Mouse (Mus musculus): ENCODE data around the gene Amelx.

Gene Amelx

DNA sequence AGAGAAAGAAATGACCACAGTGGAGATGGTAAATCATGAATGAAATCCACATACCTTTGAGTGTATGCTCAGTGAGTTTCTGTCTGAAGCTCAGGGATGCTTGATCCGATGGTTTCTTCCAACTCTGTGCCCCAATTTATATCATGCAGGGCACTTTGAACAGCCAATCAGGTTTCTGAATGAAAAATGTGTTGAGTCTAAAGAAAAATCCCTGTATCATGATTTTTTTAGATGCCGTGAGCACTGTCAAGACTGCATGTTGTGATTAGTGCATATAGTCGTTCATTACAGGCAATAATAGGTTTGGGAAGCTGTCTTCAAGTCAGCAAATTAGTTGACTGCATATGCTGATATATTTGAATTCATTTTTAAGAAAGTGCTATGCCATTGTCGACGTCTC, at the start of gene Amelx:
Amelx (minus strand) TSS at position 101 of the 400 bp plus-strand sequence.
- no peak for DNase-seq

DNA sequence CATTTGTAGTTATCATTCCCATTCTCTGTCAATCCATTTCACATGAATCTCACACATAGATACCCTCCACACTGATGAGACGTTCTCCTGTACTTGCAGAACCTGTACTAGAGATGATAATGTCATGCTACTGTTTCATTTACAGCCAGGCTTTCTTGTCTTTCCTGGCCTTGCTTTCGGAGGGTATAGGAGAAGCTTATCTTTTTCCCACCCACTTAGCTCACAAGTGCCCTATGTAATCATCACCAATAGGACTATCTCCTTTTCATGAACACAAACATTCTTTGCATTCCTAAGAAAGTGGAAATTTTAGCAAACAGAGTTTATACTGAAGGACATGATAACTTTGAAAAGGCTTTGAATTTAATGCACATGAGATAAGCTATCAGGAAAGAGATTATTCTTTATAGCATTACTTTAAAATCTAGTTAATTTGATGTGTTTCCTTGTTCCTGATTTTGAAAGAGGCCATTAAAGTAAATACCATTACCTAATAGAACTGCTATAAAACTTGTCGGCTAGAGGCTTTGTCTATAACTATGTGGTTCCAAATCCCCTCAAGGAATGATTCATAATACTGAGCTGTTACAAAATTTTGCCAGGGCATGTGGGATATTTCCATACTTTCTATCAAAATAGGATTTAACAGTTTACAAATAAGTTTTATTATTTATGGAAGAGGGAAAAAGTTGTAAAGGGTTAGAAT, 35.5 kb upstream of the Amelx start:
- no peak for DNase-seq

DNA sequence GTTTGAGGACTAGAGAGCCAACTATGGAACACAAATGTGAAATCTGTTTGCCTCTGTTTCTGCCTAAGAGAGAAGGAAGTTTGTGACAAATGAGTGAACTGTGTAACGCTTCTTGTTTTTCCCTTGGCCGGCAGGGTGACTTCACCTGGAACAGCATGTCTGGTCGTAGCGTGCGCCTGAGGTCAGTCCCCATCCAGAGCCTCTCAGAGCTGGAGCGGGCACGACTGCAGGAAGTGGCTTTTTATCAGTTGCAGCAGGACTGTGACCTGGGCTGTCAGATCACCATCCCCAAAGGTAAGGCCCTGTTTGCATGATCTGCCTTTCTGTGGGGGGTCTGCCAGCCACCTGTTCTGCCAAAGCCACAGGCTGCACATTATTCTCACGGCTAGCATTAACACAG, 33.1 kb upstream of the Amelx start:
- DNase-seq, result no peak

DNA sequence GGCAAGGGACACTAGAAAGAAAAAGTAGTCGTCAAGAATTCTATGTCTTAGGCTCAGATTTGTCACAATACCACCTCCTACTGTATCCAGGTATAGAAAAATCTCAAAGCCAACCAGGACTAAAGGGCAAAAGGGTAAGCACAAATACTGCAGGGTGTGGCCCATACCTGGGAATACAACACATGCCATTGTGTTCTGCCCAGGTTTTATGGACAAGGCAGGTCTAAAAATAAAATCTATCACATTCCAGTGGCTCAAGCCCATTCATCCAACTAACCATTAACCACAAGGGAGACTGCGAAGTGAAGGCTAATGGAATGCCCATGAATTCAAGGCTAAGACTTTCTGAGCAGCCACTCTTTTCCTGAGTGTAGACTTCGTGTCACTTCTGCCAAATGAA, 23.0 kb upstream of the Amelx start:
- DNase-seq, result no peak

DNA sequence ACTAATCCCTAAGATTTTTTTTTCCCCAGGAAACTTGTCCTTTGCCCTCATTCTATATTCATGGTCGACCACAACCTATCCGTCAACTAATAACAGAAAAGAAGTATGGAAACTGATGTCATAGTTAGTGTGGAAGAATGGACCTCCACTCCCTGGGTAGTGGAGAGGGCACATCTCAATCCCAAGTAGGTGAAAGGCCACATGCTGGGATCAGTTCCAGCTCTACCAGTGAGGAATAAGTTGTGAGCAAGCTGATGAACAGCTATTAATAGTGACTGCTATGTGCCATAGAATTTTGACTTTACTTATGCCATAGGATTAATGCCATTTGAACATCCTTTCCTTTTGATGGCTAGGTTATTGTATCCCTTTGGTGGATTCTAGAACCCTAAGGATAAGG, 8.4 kb downstream of the Amelx start:
- DNase-seq, result no peak

DNA sequence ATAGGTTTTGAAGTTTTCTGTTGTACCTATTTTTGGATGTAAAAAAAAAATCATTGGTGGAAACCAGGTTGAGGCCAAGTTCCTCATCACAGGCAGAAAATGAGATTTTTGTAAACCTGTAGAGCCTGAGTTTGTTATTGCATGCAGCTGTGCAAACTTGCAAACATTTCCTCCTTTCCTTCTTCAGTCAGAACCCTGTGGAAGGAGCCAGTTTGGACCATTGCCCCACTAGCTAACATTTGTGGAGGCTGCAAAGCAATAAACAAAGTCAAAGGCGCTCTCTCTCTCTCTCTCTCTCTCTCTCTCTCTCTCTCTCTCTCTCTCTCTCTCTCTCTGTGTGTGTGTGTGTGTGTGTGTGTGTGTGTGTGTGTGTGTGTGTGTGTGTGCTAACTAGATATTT, 13.2 kb downstream of the Amelx start:
- DNase-seq, result peak; percentile 17

DNA sequence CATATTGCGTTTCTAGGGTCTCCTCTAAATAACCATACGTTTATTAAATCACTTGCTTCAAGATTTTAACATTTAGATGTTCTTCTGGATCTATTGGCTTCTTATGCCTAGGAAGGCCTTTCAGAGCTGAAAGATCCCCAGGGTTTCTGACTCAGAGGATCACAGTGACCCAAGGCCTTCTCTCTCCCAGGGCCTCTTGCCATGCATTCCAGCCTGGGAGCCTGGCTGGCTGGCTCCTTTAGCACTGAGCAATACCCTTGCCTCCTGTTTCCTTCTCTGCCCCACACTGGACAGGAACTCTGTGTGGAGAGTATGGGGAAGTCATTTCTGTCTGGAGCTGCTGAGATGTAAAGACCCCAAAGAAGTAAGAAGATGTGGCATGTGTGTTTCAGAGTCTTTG, 16.0 kb downstream of the Amelx start:
- DNase-seq, result no peak

DNA sequence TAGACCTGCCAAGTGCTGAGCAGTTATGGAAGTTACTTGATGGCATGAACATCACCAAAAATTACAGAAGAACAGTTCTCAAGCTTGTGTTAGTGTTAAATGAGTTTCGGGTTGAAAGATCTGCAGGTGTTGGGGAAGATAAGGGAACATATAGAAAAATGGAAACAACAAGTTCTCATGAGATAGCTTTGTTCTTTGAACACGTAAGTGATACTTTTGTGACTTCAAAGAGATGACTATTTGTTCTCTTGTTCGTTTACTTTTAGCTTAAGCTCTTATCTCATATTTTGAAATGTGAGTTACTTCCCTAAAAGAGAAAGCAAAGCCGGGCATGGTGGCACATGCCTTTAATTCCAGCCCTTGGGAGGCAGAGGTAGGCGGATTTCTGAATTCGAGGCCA, 28.6 kb downstream of the Amelx start:
- no peak for DNase-seq

DNA sequence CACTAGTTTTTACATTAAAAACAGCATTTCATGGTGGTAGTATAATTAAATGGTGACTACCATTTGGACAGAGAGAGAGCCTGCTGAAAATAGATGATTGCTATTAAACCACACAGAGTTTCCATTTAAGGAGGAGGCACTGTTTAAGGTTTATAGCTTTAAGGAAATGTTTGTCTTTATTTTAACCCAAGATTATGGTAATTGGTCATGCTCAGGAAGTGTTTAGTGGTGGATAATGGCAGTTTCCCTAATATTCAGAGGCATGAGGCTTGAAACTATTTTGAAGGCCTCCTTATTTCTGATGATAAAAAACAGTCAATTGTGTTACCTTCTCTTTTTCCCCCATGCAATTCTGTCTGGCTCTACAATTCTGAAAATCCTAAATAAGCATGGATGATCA, 33.2 kb downstream of the Amelx start:
- no peak for DNase-seq

DNA sequence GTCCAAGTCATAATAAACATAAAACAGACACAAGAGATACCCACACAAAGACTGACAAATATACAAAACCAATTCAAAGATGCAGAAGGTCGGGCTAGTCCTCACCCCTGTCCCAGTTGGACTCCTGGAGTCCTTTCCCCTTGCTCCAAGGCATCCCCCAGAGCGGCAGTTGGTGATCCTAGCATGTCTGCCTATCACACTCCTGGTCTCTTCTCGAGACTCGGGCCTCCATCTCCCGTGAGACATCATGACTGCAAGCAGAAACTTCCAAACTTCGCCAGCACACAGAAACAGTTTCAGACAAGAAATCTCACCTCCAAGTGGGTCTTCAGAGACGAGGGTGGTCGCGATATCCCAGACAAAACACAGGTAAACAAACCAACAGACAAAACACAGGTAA, 46.5 kb downstream of the Amelx start:
- no peak for DNase-seq

DNA sequence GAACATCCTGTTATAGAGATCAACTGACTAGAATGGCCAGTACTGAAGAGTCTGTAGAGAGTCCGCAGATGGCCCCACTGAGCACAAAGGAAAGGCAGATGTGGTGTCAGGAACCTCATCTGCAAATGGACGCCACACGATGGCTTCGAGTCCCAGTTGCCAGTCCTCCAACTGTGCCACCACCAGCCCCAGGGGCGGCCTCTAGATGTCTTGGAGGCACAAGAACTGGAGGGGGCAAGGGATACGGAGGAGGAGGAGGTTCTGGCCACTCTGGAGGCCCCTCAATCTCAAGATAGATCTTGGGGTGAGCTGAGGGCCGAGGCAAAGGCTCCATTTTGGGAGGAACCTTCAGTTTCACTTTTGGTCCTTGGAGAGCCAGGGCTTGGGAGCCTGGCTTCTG, 47.2 kb downstream of the Amelx start:
- DNase-seq, result no peak

All from lung, postnatal 10 days (tissue).